Mouse (Mus musculus) embryonic stem cell, embryonic (primary cell): ENCODE data around the gene Psmb9.

Experiments
- CTCF ChIA-PET, 4 experiments: fragments of 300-600 bp in 2 of 4; fragments of 350-600 bp in 2 of 4; sonication (Branson Sonifier 250); formaldehyde crosslinking; loops; one replicate each; lab custom pipeline; 2022; ENCODE audit warnings: inconsistent platforms in 2 of 4; lab: Charles Lee
- POLR2A ChIA-PET, 4 experiments: fragments of 300-600 bp in 2 of 4; fragments of 350-600 bp in 2 of 4; sonication (Branson Sonifier 250); formaldehyde crosslinking; loops; one replicate each; lab custom pipeline; 2022; ENCODE audit warnings: antibody characterized with exemption in 4 of 4, inconsistent platforms in 1 of 4; lab: Charles Lee

Psmb9 gene

GRCm38 (mm10) chr17:34210599-34210998, 23.0 kb upstream of the Psmb9 start:
- ChIA-PET POLR2A (interaction anchor here in 1 of 4 experiments (0.8 kb wide), 1 partner anchor 23 kb away, joined by 3 read pairs; the partner anchor contains the start of genes Psmb9 and Tap1), CTCF (interaction anchor here in 3 of 4 experiments (0.6 to 2.4 kb wide), 5 partner anchors 24 to 75 kb away, joined by 3 to 8 read pairs (median 3); no protein-coding TSS in a partner anchor)

- ChIA-PET CTCF (interaction anchor here in 2 of 4 experiments (0.6 to 1.3 kb wide), 5 partner anchors 25 to 202 kb away, joined by 3 to 4 read pairs (median 3); no protein-coding TSS in a partner anchor), POLR2A (no interaction called here)
Observed at GRCm38 (mm10) chr17:34209680-34210079, 22.1 kb upstream of the Psmb9 start.

GRCm38 (mm10) chr17:34208421-34208820, 20.9 kb upstream of the Psmb9 start:
- ChIA-PET POLR2A (interaction anchor here in 1 of 4 experiments (0.6 kb wide), 2 partner anchors 49 to 177 kb away, joined by 3 read pairs; partner anchors contain the start of gene Slc39a7), CTCF (interaction anchor here in 3 of 4 experiments (0.6 to 1.3 kb wide), 6 partner anchors 26 to 203 kb away, joined by 3 to 4 read pairs (median 3); no protein-coding TSS in a partner anchor)

- POLR2A ChIA-PET, result no interaction called here
- CTCF ChIA-PET, result interaction anchor here in 2 of 4 experiments (0.8 to 1.1 kb wide), 2 partner anchors 37 to 174 kb away, joined by 3 read pairs; no protein-coding TSS in a partner anchor
Observed at GRCm38 (mm10) chr17:34207866-34208265, 20.3 kb upstream of the Psmb9 start.

GRCm38 (mm10) chr17:34207456-34207855, 19.9 kb upstream of the Psmb9 start:
- CTCF ChIA-PET, result interaction anchor here in 2 of 4 experiments (0.7 to 1.1 kb wide), 2 partner anchors 37 to 174 kb away, joined by 3 to 5 read pairs; no protein-coding TSS in a partner anchor
- POLR2A ChIA-PET, result no interaction called here

- ChIA-PET CTCF (interaction anchor here in 3 of 4 experiments (0.7 to 1.7 kb wide), 3 partner anchors 29 to 36 kb away, joined by 3 to 6 read pairs (median 5); no protein-coding TSS in a partner anchor), POLR2A (no interaction called here)
Observed at GRCm38 (mm10) chr17:34206731-34207130, 19.2 kb upstream of the Psmb9 start.

- ChIA-PET CTCF (interaction anchor here (0.6 to 1.7 kb wide), 7 partner anchors 8 to 205 kb away, joined by 3 to 6 read pairs (median 3); no protein-coding TSS in a partner anchor), POLR2A (interaction anchor here in 2 of 4 experiments (0.5 to 1.6 kb wide), 5 partner anchors 11 to 131 kb away, joined by 3 to 5 read pairs (median 3); partner anchors contain the start of gene H2-DMa (in 1 of the 2))
Observed at GRCm38 (mm10) chr17:34205746-34206176, 18.2 kb upstream of the Psmb9 start.

GRCm38 (mm10) chr17:34205021-34205745, 17.6 kb upstream of the Psmb9 start:
- POLR2A ChIA-PET, result interaction anchor here in 2 of 4 experiments (0.6 to 1.6 kb wide), 5 partner anchors 10 to 87 kb away, joined by 3 to 5 read pairs (median 4); partner anchors contain the start of gene H2-DMa (in 1 of the 2)
- CTCF ChIA-PET, result interaction anchor here (0.5 to 1.7 kb wide), 14 partner anchors 8 to 206 kb away, joined by 3 to 6 read pairs (median 3); no protein-coding TSS in a partner anchor

GRCm38 (mm10) chr17:34204303-34205010, 16.9 kb upstream of the Psmb9 start:
- CTCF ChIA-PET, result interaction anchor here (0.5 to 1.5 kb wide), 12 partner anchors 10 to 1756 kb away, joined by 3 to 6 read pairs (median 3); no protein-coding TSS in a partner anchor
- POLR2A ChIA-PET, result interaction anchor here in 3 of 4 experiments (0.6 to 1.6 kb wide), 5 partner anchors 18 to 184 kb away, joined by 3 to 4 read pairs (median 4); partner anchors contain the start of gene H2-DMa (in 1 of the 3)

- ChIA-PET POLR2A (interaction anchor here in 2 of 4 experiments (0.7 to 1.0 kb wide), 2 partner anchors 17 to 126 kb away, joined by 3 to 4 read pairs; no protein-coding TSS in a partner anchor), CTCF (interaction anchor here in 2 of 4 experiments (0.6 to 0.7 kb wide), 3 partner anchors 17 to 1755 kb away, joined by 3 to 4 read pairs (median 3); no protein-coding TSS in a partner anchor)
Observed at GRCm38 (mm10) chr17:34203444-34203843, 15.9 kb upstream of the Psmb9 start, which contains the start of gene Tap2. Tap2 (plus strand) TSS chr17:34203527.

- ChIA-PET POLR2A (no interaction called here), CTCF (no interaction called here)
Observed at GRCm38 (mm10) chr17:34202760-34203442, 15.3 kb upstream of the Psmb9 start.

GRCm38 (mm10) chr17:34201506-34202055, 14.0 kb upstream of the Psmb9 start:
- ChIA-PET CTCF (interaction anchor here in 2 of 4 experiments (0.7 to 1.2 kb wide), 3 partner anchors 31 to 1520 kb away, joined by 3 to 4 read pairs (median 3); no protein-coding TSS in a partner anchor), POLR2A (no interaction called here)

GRCm38 (mm10) chr17:34200772-34201505, 13.4 kb upstream of the Psmb9 start:
- CTCF ChIA-PET, result interaction anchor here in 3 of 4 experiments (0.7 to 1.2 kb wide), 5 partner anchors 15 to 1519 kb away, joined by 3 to 4 read pairs (median 3); no protein-coding TSS in a partner anchor
- POLR2A ChIA-PET, result no interaction called here

- CTCF ChIA-PET, result interaction anchor here in 2 of 4 experiments (0.8 to 1.2 kb wide), 2 partner anchors 29 to 30 kb away, joined by 3 to 4 read pairs; no protein-coding TSS in a partner anchor
- POLR2A ChIA-PET, result no interaction called here
Observed at GRCm38 (mm10) chr17:34200047-34200446, 12.5 kb upstream of the Psmb9 start.

- POLR2A ChIA-PET, result interaction anchor here in 1 of 4 experiments (0.7 kb wide), 1 partner anchor 24 kb away, joined by 3 read pairs; no protein-coding TSS in a partner anchor
- CTCF ChIA-PET, result interaction anchor here in 3 of 4 experiments (0.6 to 1.2 kb wide), 4 partner anchors 51 to 692 kb away, joined by 3 read pairs; no protein-coding TSS in a partner anchor
Observed at GRCm38 (mm10) chr17:34199050-34199619, 11.6 kb upstream of the Psmb9 start.

- POLR2A ChIA-PET, result interaction anchor here in 2 of 4 experiments (0.7 to 2.2 kb wide), 3 partner anchors 19 to 79 kb away, joined by 3 to 8 read pairs (median 3); partner anchors contain the start of gene H2-DMa (in 1 of the 2)
Observed at GRCm38 (mm10) chr17:34198521-34198912, 11.0 kb upstream of the Psmb9 start.

More at GRCm38 (mm10) chr17:34198521-34198912, 11.0 kb upstream of the Psmb9 start:
- CTCF ChIA-PET, result interaction anchor here in 3 of 4 experiments (0.6 to 1.2 kb wide), 3 partner anchors 59 to 693 kb away, joined by 3 to 9 read pairs (median 3); no protein-coding TSS in a partner anchor
